Mouse (Mus musculus) hindbrain, embryonic 12.5 days (tissue): ENCODE results near the gene Tigd4. TPM values are rescaled to one million over a fixed set of nuclear protein-coding genes. Genes with fewer than 3 reads are reported as not detected.

ENCODE experiments used
- ATAC-seq: fragments of 200-750 bp; cut with Nextera tagmentation; 2 replicates; pipeline ENCODE4 v1.8.0; 2017; ENCODE audit warnings: moderate TSS enrichment; ENCODE audit not compliant: low FRiP score
- H3K27ac ChIP-seq: fragments of 300-500 bp; sonication (generic); 2 replicates; pipeline ENCODE4 v1.5.1; 2016; ENCODE audit warnings: mild to moderate bottlenecking
- H3K27me3 ChIP-seq: fragments of 300-500 bp; sonication (generic); 2 replicates; pipeline ENCODE4 v1.6.1; 2016; ENCODE audit warnings: mild to moderate bottlenecking
- H3K36me3 ChIP-seq: fragments of 300-500 bp; sonication (generic); 2 replicates; pipeline ENCODE4 v1.6.1; 2016; ENCODE audit warnings: mild to moderate bottlenecking
- H3K4me1 ChIP-seq: fragments of 300-500 bp; sonication (generic); 2 replicates; pipeline ENCODE4 v1.6.1; 2016
- H3K4me2 ChIP-seq: fragments of 300-500 bp; sonication (generic); replicated peaks from 2 replicates; pipeline ENCODE4 v1.6.1; 2016; ENCODE audit warnings: mild to moderate bottlenecking
- H3K4me3 ChIP-seq: fragments of 300-500 bp; sonication (generic); 2 replicates; pipeline ENCODE4 v1.5.1; 2016; ENCODE audit warnings: mild to moderate bottlenecking
- H3K9ac ChIP-seq: fragments of 300-500 bp; sonication (generic); 2 replicates; pipeline ENCODE4 v1.6.1; 2016; ENCODE audit warnings: mild to moderate bottlenecking, moderate library complexity
- H3K9me3 ChIP-seq: fragments of 300-500 bp; sonication (generic); replicated peaks from 2 replicates; pipeline ENCODE4 v1.6.1; 2016; ENCODE audit warnings: mild to moderate bottlenecking
- WGBS: fragments of 180-500 bp; shearing (Covaris S2); methylation state at CpG from one replicate; pipeline ENCODE4 v1.1.7; 2016; 5-methylcytosine and 5-hydroxymethylcytosine counted together
- polyA plus RNA-seq: library from polyadenylated mRNA; unstranded; fragments of >200 nt; fragmentation: Nextera tagmentation; extraction: Ambion mirVana; gene quantifications from 2 replicates; pipeline ENCODE4 v1.2.1, GENCODE M21; 2016

The Tigd4 gene
- polyA plus RNA-seq, 1 experiment from 2014 or later = not detected

DNA sequence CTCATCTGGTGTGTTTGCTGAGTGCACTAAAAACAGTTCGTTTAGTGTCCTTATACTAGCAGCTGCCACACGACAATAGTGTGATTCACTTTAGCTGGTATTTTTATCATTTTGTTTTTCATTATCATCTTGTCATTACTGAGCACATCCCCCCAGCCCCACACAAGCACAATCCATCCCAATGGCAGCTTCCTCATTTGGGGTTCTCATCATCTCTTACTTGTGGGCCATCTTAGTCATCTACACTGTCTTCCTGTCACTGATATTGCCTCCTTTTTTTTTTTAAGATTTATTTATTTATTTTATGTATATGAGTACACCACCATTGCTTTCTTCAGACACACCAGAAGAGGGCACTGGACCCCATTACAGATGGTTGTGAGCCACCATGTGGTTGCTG lies 25.3 kb downstream of the Tigd4 start:
- Histone ChIP-seq H3K9me3 (no peaks in the 10 kb centered on the region), H3K27ac (no peak overlapping the region), H3K9ac (no peak overlapping the region), H3K36me3 (no peaks in the 10 kb centered on the region), H3K4me2 (no peak overlapping the region), H3K4me1 (no peaks in the 10 kb centered on the region), H3K27me3 (no peaks in the 10 kb centered on the region), H3K4me3 (no peak overlapping the region)
- ATAC-seq = no peak
- 96% methylated on average over 2 of the region's 2 CpGs for WGBS

DNA sequence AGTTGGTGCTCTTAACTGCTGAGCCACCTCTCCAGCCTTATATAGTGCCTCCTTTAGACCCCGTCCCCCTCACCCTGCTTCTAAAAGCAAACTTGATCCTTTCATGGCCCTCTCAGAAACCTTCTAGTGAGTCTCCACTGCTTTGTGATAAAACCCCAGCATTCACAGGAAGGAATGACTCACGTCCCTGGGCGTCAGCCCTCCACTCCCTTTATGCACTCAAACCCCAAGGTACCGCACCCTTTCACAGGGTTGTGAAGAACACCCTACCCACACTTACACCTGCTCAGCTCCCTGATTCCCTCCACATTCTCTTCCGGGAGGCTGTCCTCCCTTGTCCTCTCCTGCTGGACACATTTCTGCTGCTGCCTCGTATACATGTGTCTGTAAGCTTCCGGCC lies 25.7 kb downstream of the Tigd4 start:
- no peak for ATAC-seq
- WGBS = 97% methylated on average over 7 of the region's 7 CpGs

DNA sequence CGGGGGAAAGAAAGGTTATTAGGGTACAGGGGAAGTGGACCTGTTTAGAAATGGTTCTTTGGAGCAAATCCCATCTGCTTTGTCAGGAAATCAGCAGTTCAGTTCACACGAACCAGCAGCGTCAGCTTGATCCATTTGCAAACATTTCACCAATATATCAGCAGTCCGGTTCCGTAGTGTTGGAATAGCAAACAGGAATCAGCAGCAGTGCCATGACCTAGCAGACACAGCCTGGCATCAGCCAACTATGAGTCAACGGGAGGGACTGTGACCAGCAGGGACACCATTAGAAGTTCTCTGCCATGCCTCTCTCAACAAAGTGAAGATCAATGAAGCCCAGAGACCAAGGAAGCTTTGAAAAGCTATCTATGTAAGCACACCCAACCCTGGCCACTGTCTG lies 26.4 kb downstream of the Tigd4 start:
- no peak overlapping the region for H3K4me2 ChIP-seq
- no peak overlapping the region for H3K9ac ChIP-seq
- ATAC-seq = no peak
- H3K36me3 ChIP-seq = no peaks in the 10 kb centered on the region
- no peak overlapping the region for H3K27ac ChIP-seq
- 89% methylated on average over 6 of the region's 6 CpGs for WGBS
- H3K27me3 ChIP-seq = no peaks in the 10 kb centered on the region
- H3K4me1 ChIP-seq = no peaks in the 10 kb centered on the region
- H3K4me3 ChIP-seq = no peak overlapping the region
- H3K9me3 ChIP-seq = no peaks in the 10 kb centered on the region

More for the DNA sequence above, 25.7 kb downstream of the Tigd4 start:
- Histone ChIP-seq H3K36me3 (no peaks in the 10 kb centered on the region), H3K4me1 (no peaks in the 10 kb centered on the region), H3K9me3 (no peaks in the 10 kb centered on the region), H3K27ac (no peak overlapping the region), H3K4me3 (no peak overlapping the region), H3K9ac (no peak overlapping the region), H3K4me2 (no peak overlapping the region), H3K27me3 (no peaks in the 10 kb centered on the region)

DNA sequence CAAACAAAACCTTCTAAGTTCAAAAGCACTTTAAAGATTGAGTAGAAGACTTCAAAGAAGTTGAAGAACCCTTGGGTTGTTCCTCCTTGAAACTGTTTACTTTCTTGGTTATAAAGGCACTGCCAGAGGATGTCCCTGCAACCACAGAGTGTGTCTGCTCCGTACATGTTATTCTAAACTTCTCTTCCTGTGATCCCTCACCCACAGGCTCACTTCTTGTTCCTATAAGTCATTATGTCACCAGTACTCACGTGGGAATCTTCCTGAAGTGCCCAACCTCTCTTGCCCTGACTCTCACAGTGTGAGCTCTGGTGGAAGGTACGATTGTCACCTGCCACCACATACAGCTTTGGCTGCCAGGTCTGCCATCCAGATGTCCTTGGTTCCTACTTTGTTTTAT lies 28.7 kb downstream of the Tigd4 start:
- Histone ChIP-seq H3K27ac (no peak overlapping the region), H3K27me3 (no peaks in the 10 kb centered on the region), H3K36me3 (no peaks in the 10 kb centered on the region), H3K4me1 (no peaks in the 10 kb centered on the region), H3K9ac (no peak overlapping the region), H3K9me3 (no peaks in the 10 kb centered on the region), H3K4me3 (no peak overlapping the region), H3K4me2 (no peak overlapping the region)
- ATAC-seq = no peak
- WGBS = 67% methylated on average over 3 of the region's 3 CpGs

DNA sequence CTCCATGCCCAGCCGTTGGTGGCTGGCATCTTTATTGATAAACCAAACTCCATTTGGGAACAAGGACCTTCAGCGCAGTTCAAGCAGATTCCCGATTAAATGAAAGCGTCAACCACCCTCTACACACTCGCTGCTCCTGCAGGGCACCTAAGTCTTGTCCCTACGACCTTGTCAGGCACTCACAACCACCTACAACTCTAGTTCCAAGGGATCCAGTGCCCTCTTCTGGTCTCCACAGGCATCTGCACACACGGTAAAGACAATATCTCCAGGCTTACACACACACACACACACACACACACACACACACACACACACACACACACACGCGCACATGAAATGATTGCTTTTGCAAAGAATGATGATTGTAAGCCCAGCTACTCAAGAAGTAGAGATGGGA lies 38.2 kb downstream of the Tigd4 start:
- no peak overlapping the region for H3K27ac ChIP-seq
- H3K27me3 ChIP-seq = no peaks in the 10 kb centered on the region
- no peaks in the 10 kb centered on the region for H3K36me3 ChIP-seq
- no peak overlapping the region for H3K4me3 ChIP-seq
- 95% methylated on average over 9 of the region's 9 CpGs for WGBS
- H3K9me3 ChIP-seq = no peaks in the 10 kb centered on the region
- no peak overlapping the region for H3K9ac ChIP-seq
- ATAC-seq = no peak
- no peak overlapping the region for H3K4me2 ChIP-seq
- no peaks in the 10 kb centered on the region for H3K4me1 ChIP-seq

DNA sequence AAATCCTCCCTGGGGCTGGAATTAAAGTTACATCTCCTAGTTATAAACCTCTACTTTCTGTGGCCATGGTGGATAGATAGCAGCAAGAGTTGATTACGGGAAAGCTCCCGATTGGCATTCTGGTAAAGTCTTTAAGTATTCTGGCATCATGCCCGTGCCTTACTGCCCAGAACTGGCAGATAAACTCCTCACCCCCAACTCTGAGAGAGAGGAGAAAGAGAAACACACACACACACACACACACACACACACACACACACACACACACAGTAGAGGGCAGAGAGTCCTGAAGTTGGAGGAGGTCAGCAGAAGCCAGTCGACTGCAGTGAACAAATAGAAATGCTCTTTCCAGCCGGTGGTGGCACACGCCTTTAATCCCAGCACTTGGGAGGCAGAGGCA lies 43.7 kb downstream of the Tigd4 start:
- Histone ChIP-seq H3K4me2 (no peak overlapping the region), H3K9ac (no peak overlapping the region), H3K27me3 (no peaks in the 10 kb centered on the region), H3K9me3 (no peaks in the 10 kb centered on the region), H3K36me3 (no peaks in the 10 kb centered on the region), H3K27ac (no peak overlapping the region), H3K4me1 (peaks cover 7% of the 10 kb centered on the region; the same call in 1 of the 2 replicates), H3K4me3 (no peak overlapping the region)
- no peak for ATAC-seq
- 84% methylated on average over 6 of the region's 6 CpGs for WGBS

DNA sequence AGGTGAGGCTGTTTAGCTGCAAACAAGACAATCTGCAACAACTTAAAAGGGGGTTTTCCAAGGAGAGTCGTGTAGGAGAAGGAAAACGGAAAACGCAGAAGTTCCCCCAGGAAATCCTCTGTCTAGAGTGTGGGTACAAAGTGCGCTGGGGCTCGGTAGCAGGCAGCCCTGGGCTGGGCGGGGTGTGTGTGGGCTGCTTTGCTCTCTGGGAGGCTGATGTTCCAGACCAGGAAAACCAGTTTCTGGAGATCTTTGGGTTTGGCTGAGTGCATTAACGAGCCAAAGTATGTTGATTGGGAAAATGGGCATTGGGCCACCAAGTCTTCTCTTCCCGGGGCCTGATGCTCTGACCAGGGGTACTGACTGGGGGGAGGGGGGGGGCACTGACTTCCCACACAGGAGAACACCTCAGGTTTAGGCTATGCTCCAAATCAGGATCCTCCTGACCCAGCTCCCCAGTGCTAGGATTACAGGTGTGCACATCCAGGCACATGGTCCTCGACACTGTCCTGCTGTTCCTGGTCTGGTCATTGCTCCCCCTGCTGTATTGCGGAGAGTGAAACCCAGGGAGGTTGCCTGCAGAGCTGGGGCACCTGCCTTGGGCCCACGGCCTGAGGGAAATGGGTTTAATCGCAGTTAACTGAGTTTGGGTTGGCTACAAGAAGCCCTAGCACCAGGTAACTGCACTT lies 44.7 kb downstream of the Tigd4 start:
- H3K4me1 ChIP-seq = peaks cover 7% of the 10 kb centered on the region; the same call in 1 of the 2 replicates
- H3K9ac ChIP-seq = no peak overlapping the region
- H3K27ac ChIP-seq = no peak overlapping the region
- 66% methylated on average over 12 of the region's 12 CpGs for WGBS
- ATAC-seq = no peak
- no peak overlapping the region for H3K4me2 ChIP-seq
- H3K36me3 ChIP-seq = no peaks in the 10 kb centered on the region
- H3K4me3 ChIP-seq = no peak overlapping the region
- H3K27me3 ChIP-seq = no peaks in the 10 kb centered on the region
- no peaks in the 10 kb centered on the region for H3K9me3 ChIP-seq

DNA sequence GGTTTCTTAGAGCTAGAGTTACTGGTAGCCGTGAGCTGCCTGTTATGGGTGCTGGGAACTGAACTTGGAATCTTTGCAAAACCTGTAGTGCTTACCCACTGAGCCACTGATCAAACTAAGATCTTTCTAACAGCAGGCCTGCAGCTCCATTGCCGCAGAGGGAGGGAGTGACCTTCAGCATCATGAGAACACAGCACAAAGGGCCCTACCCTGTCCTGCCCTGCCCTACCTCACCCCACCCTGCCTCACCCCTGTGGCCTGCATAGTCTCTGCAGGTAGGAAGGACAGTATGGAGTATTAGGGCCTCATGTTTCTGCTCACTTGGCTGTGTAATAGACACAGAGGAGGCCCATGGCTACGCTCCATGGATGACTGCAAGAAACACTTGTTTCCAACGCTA lies 45.5 kb downstream of the Tigd4 start:
- Histone ChIP-seq H3K36me3 (no peaks in the 10 kb centered on the region), H3K4me2 (no peak overlapping the region), H3K27ac (no peak overlapping the region), H3K9ac (no peak overlapping the region), H3K4me1 (peaks cover 7% of the 10 kb centered on the region; the same call in 1 of the 2 replicates), H3K27me3 (no peaks in the 10 kb centered on the region), H3K9me3 (no peaks in the 10 kb centered on the region), H3K4me3 (no peak overlapping the region)
- WGBS = 84% methylated on average over 4 of the region's 4 CpGs
- no peak for ATAC-seq

DNA sequence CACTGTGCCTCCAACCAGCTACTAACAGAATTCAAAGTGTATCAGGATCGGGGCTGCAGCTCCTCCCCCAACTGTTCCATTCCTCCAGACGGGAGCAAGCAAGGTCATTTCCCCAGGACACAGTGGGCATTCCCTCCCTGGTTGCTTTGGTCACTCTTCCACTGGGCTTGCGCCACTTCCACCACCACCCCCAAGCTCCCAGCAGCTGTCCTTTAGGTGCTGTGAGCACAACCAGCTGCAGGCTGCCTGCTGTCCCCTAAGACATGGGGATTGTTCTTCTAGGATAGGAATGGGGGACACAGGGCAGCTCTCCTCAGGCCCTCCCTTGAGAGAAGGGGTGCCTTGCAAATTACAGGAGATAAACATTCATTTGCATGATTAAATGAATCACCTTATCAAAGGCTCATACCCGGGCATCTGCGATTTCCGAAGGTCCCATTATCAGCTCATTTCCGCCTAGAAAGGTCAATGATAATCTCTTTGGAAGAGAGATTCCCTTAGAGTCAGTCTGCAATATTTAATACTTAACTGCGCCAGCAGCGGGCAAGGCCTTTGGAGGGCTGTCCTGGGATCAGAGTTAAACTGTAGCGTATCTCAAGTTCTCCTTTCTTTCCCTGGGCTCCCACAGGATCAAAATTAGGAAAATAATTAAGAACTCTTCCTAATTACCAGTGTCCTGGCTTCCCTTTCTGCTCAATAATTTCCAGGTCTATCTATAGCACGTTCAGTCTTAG lies 46.6 kb downstream of the Tigd4 start:
- WGBS = 38% methylated on average over 11 of the region's 11 CpGs
- Histone ChIP-seq H3K4me2 (no peak overlapping the region), H3K9ac (no peak overlapping the region), H3K4me1 (peaks cover 7% of the 10 kb centered on the region; the same call in 1 of the 2 replicates), H3K36me3 (no peaks in the 10 kb centered on the region), H3K27me3 (no peaks in the 10 kb centered on the region), H3K27ac (no peak overlapping the region), H3K9me3 (no peaks in the 10 kb centered on the region), H3K4me3 (no peak overlapping the region)
- no peak for ATAC-seq

DNA sequence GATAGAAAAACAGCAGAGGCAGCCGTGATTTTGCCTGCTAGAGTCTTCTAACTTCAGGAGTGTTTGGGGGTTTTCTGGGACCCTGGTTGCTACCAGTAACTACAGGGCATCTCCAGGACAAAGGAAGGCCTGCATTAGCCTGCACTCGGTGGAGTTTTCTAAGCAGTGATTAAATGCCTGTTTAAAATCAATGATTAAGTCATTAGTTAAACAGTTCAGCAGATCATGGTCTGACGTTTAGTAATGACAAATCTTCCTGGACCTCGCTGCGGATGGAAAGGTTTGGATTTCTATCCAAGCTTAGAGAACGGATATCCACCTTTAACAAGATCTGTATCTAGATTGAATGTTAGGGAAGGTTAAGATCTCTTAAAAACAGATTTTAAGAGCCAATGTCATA lies 47.2 kb downstream of the Tigd4 start:
- WGBS = 45% methylated on average over 6 of the region's 6 CpGs
- Histone ChIP-seq H3K36me3 (no peaks in the 10 kb centered on the region), H3K4me3 (no peak overlapping the region), H3K4me2 (no peak overlapping the region), H3K27ac (no peak overlapping the region), H3K9ac (no peak overlapping the region), H3K4me1 (peaks cover 7% of the 10 kb centered on the region; the same call in 1 of the 2 replicates), H3K27me3 (no peaks in the 10 kb centered on the region), H3K9me3 (no peaks in the 10 kb centered on the region)
- ATAC-seq = no peak

DNA sequence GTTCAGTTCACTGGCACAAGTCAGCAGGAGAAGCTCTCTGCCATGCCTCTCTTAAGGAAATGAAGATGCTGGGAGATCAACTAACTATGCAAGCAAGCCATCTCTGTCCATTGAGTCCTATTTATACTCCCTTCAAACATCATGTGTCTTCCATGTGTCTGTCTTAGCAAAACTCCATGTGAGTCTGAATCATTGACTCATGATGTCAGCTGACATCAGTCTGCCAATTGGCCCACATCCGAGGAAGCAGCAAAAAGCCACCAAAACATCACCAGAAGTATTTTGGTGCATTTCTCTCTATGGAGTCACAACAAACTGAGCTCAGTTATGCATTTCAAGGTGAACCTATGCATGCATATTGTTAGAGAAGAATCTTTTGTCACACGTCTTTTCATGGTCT lies 48.0 kb downstream of the Tigd4 start:
- Histone ChIP-seq H3K4me1 (peaks cover 7% of the 10 kb centered on the region; the same call in 1 of the 2 replicates), H3K4me3 (no peak overlapping the region), H3K36me3 (no peaks in the 10 kb centered on the region), H3K4me2 (no peak overlapping the region), H3K9ac (no peak overlapping the region), H3K27me3 (no peaks in the 10 kb centered on the region), H3K9me3 (no peaks in the 10 kb centered on the region), H3K27ac (no peak overlapping the region)
- 86% methylated on average over 2 of the region's 2 CpGs for WGBS
- ATAC-seq = no peak

DNA sequence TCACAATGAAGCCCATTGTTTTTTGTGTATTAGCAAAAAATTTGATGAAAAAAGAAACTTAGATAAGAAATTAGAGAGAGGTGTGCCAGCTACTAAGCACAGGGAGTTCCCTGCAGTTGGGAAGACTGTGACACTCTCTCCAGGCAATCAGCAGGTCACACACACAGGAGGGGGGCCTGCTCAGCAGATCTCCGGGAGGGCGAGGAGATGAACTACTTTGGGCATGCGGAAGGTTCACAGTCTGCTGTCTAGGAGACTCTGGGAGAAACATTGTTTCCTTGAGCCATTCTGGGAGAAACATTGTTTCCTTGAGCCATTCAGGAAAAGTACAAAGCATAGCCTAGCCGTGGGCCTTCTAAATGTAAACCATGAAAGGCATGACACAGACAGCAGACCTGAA lies 49.6 kb downstream of the Tigd4 start:
- 40% methylated on average over 4 of the region's 4 CpGs for WGBS
- Histone ChIP-seq H3K36me3 (no peaks in the 10 kb centered on the region), H3K4me2 (no peak overlapping the region), H3K27me3 (no peaks in the 10 kb centered on the region), H3K27ac (no peak overlapping the region), H3K9me3 (no peaks in the 10 kb centered on the region), H3K9ac (no peak overlapping the region), H3K4me1 (peaks cover 12% of the 10 kb centered on the region), H3K4me3 (no peak overlapping the region)
- no peak for ATAC-seq
